Mouse (Mus musculus): Measurements from ENCODE around the gene Lpo. TPM values are rescaled to one million over a fixed set of nuclear protein-coding genes. Genes with fewer than 3 reads are reported as not detected.

The Lpo gene
- total RNA-seq (2023): not detected in 4 replicates

GRCm38 (mm10) chr11:87828239-87828900 lies at the start of gene Lpo:
Lpo (minus strand) TSS chr11:87828289.

GRCm38 (mm10) chr11:87875436-87875835 lies 47.3 kb upstream of the Lpo start, which contains the start of gene Epx:
Epx (minus strand) TSS chr11:87875536.

GRCm38 (mm10) chr11:87852690-87853596 lies 24.9 kb upstream of the Lpo start, which contains the start of gene Mks1:
Mks1 (plus strand) TSS chr11:87853215.

GRCm38 (mm10) chr11:87793460-87793859 lies 34.6 kb downstream of the Lpo start, which contains the start of gene Mpo:
Mpo (plus strand) TSS chr11:87793581.

GRCm38 (mm10) chr11:87760301-87761081 lies 67.6 kb downstream of the Lpo start, which contains the start of gene Tspoap1:
Tspoap1 (plus strand) TSS chr11:87760541.

Other genes with a start within 250 kb of the Lpo start
- 41.5 to 51.9 TPM (median 47.3 TPM) in 4 replicates for gene Mtmr4, start 236.1 kb downstream of the Lpo start, total RNA-seq (2023)
- gene Hsf5, start 211.1 kb downstream of the Lpo start, total RNA-seq (2023): 0.16 to 0.45 TPM (median 0.23 TPM) in 3 of 4 replicates, not detected in the other
- 5.7 to 9.3 TPM (median 6.0 TPM) in 4 replicates for gene Rnf43, start 165.6 kb downstream of the Lpo start, total RNA-seq (2023)
- gene Supt4a, start 90.7 kb downstream of the Lpo start, total RNA-seq (2023): 129 to 138 TPM (median 134 TPM) in 4 replicates
- gene Tspoap1, start 67.7 kb downstream of the Lpo start, total RNA-seq (2023): 10.0 to 14.4 TPM (median 11.1 TPM) in 4 replicates
- gene Mpo, start 34.7 kb downstream of the Lpo start, total RNA-seq (2023): 0.54 to 1.1 TPM in 2 of 4 replicates, not detected in the others
- gene Mks1, start 24.9 kb upstream of the Lpo start, total RNA-seq (2023): 15.6 to 18.2 TPM (median 16.7 TPM) in 4 replicates
- not detected in 4 replicates for gene Epx, start 47.2 kb upstream of the Lpo start, total RNA-seq (2023)
- not detected in 4 replicates for gene Olfr462, start 64.0 kb upstream of the Lpo start, total RNA-seq (2023)
- gene Olfr463, start 69.1 kb upstream of the Lpo start, total RNA-seq (2023): not detected in 4 replicates
- not detected in 4 replicates for gene Olfr464, start 92.7 kb upstream of the Lpo start, total RNA-seq (2023)
- 11.3 to 13.6 TPM (median 12.1 TPM) in 4 replicates for gene Dynll2, start 159.2 kb upstream of the Lpo start, total RNA-seq (2023)
- gene Srsf1, start 219.1 kb upstream of the Lpo start, total RNA-seq (2023): 318 to 366 TPM (median 354 TPM) in 4 replicates
- gene Vezf1, start 240.0 kb upstream of the Lpo start, total RNA-seq (2023): 70.3 to 73.4 TPM (median 71.7 TPM) in 4 replicates

Data from B cell, adult 62 days (primary cell).